Mouse (Mus musculus): ENCODE data around the gene Klhdc1.

The Klhdc1 gene

DNA sequence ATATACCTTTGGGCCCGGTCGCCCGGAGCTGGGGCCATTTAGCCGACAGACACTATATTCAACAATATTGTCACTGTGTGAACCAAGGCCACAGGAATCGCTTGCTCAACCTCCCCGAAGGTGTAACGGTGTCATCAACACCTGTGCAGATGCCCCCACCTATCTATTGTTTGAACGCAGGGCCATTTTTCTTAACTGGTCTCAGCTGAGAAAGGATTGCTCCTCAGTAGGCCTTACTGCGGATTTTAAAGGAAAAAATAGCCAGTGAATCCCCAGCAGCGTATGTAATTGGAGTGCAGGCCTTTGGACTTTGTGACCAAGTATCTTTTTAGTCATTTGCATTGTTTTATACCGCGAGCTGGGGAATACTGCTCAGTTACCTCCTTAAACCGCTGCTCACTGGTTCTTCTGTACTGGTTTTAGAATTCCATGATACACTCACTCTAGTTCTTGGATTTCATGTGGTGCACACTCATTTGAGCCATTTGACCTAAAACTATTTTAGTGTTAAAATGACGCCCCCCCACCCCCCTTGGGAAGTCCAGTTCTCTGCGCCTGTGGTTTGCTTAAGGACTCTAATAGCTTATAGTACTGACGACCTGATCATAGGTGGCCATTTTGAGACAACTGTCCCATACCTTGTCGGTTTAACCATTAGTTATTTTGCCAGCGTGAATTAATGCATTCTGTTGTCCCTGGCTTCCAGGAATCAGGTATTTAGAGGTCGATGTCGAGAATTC is 56.6 kb downstream of the Klhdc1 start:
- no peak for DNase-seq

- peak; percentile 84 for DNase-seq
These were observed 57.3 kb downstream of the Klhdc1 start for GRCm38 (mm10) chr12:69298281-69298680.

DNA sequence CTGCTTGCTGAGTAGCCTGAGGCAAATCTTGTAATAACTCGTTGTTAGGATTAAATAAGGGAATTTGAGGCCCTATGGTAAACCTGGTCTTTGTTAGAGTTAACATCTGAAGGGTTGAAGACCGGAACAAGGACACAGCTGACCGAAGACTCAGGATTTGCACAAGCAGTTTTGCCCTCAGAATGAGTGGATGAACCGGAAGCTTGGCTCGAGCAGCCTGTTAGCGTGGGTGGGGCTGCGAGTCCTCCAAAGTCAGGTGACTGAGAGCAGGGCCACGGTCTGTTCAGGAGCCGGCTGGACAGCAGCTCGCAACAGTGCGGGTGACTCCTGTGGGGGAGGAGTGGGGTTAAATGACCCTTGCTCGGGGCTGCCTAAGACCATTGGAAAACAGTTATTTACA is 58.3 kb downstream of the Klhdc1 start:
- DNase-seq, result peak; percentile 95

DNA sequence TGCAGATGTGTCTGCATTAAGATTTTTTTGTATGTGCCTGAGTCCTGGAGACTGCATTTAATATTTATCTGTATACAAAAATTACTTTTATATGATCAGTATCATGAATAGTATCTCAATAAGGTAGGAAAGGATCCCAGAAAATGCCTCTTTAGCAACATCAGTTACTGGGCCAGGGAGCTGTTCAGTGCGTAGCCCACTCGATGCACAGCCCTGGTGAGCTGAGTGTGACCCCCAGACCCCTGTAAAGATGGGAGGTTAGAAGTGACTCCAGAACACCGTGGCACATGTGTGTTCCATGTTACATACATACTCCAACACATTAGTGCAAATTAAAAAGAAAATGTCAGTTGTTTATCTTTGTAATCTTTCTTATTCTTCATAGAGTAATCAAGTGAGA is 58.9 kb downstream of the Klhdc1 start:
- peak; percentile 86 for DNase-seq

GRCm38 (mm10) chr12:69300391-69300790 is 59.4 kb downstream of the Klhdc1 start:
- DNase-seq, result peak; percentile 70

DNA sequence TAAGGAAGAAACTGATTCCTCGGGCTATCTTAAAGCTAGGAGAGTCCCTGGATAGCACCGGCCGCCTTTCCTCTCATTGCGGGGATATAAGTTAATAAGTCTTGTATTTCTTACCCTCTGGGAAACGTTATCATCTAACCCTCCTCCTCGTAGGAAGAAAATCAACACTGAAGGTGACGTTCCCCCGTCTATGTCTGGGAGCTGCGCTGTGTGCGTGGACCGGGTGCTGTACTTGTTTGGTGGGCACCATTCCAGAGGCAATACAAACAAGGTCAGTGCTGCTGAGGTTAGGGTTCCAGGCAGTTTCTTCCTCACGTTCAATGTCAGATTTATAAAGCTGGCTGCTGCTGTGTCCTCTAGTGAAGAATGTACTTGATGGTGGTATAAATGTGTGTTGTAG is 61.2 kb downstream of the Klhdc1 start:
- peak; percentile 84 for DNase-seq

- peak; percentile 61 for DNase-seq
These were observed 63.1 kb downstream of the Klhdc1 start for GRCm38 (mm10) chr12:69304051-69304450.

DNA sequence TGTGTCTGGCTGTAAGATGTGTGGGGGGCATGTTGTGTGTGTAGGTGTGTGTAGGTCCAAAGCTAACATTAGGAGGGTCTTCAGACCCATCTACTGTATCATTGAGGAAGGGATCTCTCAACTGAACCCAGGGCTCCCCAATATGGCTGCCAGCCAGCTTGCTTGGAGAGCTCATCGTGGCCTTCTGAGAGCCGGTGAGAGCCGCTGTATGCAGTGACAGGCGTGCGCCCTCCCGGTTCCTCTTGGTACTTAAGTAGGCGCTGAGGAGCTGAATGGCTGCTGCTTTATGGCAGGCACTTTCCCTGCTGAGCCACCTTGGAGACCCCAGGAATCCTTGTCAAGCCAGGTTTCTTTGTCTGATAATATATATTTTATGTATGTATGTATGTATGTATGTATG is 65.4 kb downstream of the Klhdc1 start:
- DNase-seq, result peak; percentile 91

GRCm38 (mm10) chr12:69309659-69310058 is 68.7 kb downstream of the Klhdc1 start:
- DNase-seq, result peak; percentile 71

- DNase-seq, result no peak
These were observed 77.5 kb downstream of the Klhdc1 start for GRCm38 (mm10) chr12:69318431-69318830.

DNA sequence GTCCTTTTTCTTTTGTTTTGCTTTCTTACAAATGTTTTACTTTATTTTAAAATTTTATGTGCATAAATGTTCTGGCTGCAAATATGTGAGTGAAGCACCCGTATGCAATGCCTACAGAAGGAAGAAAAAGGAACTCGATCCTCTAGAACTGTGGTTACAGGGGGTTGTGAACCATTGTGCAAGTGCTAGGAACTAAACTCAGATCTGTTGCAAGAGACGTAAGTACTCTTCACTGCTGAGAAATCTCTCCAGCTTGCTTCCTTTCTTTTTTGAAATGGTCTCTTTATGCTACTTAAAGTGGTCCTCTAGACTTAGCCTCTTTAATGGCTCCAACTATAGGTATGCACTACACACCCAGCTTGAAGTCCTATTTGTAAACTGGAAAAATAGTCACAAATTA is 90.2 kb downstream of the Klhdc1 start:
- no peak for DNase-seq

- DNase-seq, result no peak
These were observed 91.2 kb downstream of the Klhdc1 start for GRCm38 (mm10) chr12:69332147-69332546.

DNA sequence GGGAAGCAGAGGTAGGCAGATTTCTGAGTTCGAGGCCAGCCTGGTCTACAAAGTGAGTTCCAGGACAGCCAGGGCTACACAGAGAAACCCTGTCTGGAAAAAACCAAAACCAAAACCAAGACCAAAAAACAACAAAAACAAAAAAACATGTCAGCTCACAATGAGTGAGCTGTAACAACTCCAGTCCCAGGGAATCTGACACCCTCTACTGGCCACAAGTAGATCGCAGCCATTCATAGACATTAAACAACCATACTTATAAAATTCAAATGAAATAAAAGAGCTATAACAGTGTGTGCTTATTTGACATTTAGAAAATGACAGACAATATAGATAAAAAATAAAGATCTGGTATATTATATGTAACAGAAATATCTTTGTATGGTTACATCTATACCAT is 92.6 kb downstream of the Klhdc1 start:
- DNase-seq, result no peak
